Mouse (Mus musculus): ENCODE data around the gene Tmem222.
A peak's percentile ranks its signal among the peaks of the same experiment; 100 is the strongest.

The Tmem222 gene

DNA sequence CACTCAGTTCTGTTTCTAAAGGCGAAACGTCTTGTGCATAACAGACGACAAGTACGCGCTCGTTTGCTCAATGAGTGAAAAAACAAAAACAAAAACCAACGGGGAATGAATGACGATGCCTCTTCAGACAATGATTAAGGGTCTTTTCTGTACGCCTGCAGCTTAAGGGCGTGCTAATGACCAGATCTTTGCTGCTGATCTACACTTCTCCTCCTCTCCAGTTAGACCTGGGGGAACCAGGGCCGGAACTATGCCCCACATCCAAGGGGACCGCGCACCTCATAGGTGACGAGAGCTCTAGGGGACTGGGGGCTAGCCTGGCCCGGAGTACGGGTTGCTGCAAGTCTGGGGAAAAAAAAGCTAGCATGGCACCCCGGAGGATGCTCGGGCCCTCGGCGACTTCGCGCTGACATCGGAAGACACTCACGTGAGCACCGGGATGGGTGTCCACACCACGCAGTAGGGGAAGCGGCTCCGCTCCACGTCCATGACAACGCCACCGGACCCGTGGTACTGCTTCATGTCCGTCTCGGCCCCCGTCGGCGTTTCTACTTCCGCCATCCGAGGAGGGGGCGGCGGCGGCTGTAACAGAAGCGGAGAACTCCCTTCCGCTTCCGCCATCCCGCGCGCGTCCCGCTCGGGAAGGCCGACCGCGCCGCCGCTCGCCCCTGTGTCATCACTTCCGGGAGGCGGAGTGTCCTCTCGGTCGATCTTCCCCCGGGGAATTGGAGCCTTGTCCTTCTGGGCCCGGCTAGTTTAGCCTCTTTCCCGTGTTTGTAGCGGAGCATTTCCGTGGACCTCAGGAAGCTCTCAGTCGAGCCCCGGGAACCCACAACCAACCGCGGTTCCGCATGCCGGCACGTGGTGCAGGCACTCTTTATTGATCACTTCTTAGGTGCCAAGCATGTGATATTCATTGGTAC is at the start of gene Tmem222:
Gene Tmem222, minus strand, starts transcription at position 689 of the 923 bp plus-strand sequence.
- peak; percentile 95 to 97 for DNase-seq

DNA sequence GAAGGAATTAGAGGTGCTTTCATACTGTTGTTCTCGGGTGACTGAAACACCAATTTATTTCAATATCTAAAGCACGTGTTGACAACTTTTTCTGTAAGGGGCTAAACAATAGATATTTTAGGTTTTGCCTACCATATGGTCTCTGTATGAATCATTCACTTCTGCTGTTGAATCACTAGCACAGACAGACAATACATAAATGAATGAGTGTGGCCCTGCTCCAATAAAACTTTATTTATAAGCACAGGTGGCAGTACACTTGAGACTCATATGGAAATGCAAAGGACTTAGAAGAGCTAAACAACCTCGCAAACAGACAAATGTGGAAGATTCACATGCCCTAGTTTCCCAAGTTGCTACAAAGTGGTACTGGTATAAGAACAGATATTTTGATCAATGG is 42.1 kb upstream of the Tmem222 start:
- DNase-seq, result no peak

DNA sequence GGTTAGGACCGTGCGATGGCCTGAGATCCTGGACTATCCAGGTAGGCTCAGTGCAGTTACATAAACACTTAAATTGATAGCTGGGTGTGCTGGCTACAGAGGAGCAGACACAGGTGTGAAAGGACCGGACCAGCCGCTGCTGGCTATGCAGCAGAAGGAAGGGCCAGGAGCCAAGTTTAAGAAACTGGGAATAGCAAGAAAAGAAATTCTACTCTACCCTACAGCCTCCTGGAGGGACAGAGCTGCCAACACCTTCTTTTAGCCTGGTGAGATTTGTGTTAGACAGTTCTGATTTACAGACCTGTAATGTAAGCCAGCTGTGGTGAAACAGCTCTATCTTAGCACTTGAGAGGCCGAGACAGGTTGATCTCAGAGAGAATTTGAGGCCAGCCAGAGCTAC is 38.4 kb upstream of the Tmem222 start:
- no peak for DNase-seq

DNA sequence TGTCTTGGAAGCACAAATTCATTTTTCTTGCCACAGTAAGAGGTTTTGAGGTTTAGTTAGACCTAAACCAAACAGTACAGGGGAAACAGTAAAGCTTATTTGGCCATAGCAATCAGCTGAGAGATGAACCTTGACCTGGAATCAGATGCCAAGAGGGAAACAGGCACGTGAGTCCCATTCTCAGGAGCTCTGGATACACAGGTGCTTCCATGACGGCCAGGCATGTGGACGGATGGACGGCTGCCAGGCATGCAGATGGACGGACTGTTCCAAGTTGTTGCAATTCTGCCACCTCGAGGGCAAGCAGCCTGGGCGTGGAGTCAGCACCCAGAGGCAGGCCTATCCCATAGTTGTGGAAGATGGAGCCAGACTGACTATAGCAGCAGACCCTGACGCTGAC is 37.3 kb upstream of the Tmem222 start:
- DNase-seq, result peak; percentile 92 to 95

DNA sequence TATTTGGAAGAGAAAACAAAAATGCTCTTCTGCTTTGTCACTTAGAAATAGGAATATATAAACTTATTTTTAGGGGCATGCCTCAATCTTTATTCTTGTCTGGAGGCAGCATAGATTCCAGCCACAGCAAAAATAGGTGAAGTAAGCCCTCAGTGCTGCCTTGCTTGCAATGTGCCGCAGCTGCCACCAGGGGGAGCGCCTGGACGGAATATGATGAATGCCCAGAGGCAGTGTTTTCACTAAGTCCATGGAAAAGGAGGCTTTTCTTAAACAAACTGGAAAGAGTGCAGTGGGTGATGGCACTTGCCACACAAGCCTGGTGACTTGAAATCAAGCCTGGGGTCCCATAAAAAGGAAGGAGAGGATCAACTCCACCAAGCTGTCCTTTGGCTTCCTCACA is 32.4 kb upstream of the Tmem222 start:
- DNase-seq, result peak; percentile 68 to 85

DNA sequence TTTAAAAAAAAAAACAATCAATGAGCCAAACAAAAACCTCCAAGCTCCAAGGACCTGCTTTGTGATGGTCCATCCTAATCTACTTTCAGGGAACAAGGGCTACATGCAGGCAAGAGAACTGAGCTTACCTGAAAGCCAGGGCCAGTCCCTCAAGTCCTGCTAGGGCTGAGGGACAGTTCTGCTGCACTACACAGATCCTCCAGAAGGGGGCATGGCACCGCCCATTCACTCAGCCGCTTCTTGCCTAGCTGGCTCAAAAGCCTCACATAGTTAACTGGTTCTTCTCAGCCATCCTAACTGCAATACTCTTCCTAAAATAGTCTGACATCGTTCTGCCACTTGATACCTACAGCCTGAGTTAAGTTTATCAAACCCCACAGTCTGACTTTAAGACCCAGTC is 29.7 kb upstream of the Tmem222 start:
- peak; percentile 29 to 75 for DNase-seq

DNA sequence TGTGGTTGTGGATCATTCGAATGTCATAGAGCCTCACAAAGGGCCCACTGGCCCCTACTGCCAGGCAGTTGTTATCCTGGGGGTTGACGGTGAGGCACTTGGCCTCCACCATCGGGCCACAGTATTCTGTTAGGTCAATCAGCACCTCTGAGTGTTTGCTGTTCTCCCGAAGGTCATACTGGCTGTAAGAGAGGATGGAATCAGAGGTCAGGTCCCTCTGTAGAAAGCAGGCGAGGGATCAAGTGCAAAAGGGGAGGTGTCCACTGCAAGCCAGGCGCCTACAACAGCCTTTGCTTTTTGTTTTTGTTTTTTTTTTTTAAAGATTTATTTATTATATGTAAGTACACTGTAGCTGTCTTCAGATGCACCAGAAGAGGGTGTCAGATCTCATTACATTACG is 28.2 kb upstream of the Tmem222 start:
- DNase-seq, result no peak

DNA sequence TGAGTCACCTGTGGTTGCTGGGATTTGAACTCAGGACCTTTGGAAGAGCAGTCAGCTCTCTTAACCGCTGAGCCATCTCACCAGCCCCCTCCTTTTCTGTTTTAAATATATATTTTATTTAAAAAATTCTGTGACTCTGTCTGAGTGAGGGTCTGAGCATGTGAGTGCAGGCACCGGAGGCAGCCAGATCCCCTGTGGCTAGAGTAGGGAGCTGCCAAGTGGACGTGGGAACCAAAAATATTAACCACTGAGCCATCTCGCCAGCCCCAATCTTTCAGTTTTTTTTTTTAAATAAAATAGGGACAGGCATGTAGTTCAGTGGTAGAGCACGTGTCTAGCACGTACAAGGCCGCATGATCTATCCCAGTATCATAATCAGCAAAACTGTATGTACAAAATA is 27.2 kb upstream of the Tmem222 start:
- no peak for DNase-seq

DNA sequence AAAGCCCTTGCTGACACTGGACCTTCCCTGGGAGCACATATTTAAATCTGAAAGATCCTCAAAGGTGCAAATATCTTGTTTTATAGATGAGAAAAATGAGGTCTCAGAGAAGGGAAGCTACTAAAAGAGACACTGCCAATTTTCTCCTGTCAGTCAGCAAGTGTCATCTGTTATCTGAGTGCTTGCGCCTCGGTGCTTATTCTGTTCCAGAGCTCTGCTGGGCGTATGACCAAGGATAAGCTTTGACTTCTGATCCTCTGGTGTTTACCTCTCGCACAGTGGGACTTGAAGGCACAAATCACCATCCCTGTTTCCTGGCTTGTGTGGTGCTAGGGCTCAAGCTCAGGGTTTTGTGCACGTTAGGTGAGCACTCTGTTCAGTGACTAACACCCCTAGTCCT is 25.1 kb upstream of the Tmem222 start:
- DNase-seq, result no peak

DNA sequence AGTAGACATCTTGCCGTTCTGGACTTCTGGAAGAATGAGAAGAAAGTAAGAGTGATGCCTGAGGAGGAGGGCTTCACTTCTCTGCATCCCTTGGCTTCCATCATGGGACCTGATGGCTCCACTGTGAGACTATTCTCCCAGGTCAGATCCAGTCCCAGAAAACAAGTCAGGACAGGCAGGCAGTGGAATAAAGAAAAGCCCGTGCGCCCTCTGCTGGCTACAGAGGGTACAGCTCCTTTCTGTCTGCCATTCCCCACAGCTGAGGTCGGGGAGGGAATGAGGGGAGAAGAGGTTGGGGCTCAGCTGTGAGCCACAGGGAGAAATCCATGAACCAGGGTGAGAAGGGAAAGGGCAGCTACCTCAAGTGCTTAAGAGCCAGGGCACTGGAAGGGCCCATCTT is 24.2 kb upstream of the Tmem222 start:
- DNase-seq, result peak; percentile 44 to 72

DNA sequence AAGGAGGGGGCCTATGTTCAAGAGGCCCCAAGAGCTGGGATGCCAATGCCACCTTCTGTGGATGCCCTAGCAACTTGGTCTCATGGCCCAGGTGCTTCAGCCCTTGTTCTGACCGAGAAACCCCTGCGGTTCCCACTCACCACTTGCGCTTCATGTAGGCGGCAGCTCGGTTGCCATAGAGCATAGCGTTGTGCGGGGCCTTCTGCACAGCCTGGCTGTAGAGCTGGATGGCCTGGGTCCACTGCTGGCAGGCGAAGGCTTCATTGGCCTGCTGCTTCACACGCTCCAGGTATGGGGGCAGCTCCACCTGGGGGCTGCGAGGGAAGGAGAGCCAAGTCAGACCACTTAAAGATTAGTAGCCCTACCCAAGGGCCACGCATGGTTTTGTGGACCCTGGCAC is 22.8 kb upstream of the Tmem222 start:
- no peak for DNase-seq

DNA sequence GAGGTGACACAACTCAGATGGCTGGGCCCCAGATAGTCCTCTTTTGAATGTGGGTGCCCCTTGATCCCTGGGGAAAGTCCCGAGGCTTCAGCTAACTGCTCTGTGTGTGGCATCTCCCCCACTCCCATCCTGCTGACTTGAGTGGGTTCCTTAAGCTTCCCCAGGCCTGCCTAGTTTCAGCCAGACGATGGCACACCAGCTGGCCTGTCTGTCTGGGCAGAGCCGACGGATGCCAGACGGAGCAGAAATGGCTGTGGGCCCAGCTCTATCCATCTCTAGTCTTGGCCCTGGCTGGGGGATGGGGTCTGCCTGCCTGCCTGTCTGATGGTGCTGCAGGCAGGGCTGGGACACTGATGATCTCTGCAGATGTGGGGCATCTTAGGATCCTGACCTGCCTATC is 22.1 kb upstream of the Tmem222 start:
- DNase-seq, result no peak

DNA sequence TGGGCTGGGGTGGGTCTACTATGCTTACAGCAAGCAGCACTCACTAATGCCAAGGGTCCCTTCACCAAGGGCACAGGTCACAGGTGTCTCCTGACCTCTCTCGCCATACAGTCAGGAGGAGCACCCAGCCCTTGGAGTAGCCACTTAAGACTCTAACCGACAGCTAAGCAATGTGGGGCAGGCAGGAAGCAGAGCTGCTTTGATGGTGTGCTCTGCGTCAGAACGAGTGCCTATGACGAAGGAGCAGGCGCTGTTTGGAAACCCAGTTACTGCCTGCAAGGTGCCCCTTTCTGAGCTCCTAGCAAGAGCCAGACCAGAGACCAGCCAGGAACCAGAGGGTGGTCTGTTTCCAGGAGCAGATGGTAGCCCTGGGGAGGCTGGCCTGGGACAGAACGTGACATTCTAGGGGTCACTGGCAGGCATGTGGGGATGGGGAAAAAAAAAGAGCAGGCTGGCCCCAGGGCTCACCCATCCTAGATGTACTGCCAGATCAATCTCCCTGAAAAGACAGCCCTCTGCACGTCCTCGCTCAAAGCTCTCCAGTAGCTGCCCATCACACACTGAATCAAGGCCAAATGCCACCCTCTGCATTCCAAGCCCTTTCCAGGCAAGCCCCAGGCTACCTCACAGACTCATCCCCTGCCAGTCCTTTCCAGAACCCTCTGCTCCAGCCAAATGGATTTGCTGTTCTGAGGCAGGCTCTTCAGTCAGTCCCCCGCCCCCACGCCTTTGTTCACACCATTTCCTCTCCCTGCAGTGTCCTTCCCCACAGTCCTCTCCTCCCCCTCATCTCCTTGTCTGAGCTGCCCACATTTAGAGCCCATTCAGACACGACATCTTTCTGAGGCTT is 21.1 kb upstream of the Tmem222 start:
- no peak for DNase-seq

DNA sequence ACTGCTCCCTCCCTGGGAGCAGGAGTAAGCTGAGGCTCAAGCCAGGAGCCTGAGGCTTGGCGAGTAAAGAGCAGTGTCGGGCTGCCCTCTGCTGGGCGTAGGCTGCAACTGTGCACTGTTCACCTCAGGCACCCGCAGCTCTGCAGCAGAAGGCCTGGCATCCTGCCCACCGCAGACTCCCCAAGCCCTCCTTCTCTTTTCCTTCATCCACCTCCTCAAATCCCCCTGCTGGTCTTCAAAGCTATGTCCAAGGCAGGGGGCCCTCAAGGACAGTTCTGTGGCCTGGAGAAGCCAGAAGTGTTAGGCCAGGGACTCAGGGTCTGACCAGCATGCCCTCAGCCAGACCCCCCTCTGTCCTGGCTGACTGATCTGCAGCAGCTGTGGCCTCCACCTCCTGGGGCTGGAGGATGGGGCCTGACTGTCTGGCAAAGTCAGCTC is 20.2 kb upstream of the Tmem222 start:
- DNase-seq, result peak; percentile 64 to 79

DNA sequence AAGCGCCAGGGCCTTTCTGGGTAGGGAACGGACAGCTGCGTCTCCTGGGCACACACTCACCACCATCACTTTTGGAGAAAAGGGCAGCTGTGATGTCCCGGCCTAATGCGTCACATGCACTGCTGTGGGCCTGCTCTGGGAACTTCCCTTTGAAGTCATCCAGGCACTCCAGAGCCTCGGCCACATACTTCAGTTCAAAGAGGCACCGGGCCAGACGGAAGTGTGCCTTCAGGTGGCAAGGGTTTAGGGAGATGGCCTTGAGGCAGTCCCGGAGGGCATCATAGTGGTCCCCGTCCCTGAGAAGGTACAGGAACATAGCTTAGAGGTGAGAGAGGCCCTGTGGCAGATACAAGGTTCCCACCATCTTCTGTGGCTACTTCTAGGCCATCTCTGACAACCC is 19.8 kb upstream of the Tmem222 start:
- DNase-seq, result no peak

DNA sequence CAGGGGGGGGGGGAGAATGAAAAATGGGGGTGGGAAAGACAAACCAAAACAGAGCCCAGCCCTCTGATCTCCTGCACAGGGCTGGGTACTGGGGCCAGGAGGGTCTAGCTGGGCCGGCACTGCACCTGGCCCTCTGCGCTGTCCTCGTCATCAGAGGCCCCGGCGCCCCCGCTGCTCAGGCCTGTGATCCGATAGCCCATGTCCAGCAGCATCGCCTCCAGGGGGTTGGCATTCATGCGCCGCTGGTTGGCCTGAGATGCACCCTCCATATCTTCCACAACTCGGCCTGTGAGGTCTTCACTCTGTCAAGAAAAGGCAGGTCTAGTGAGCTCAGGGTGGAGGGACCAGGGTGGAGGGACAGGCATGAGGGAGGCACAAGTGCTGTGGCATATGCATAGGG is 16.5 kb upstream of the Tmem222 start:
- no peak for DNase-seq

DNA sequence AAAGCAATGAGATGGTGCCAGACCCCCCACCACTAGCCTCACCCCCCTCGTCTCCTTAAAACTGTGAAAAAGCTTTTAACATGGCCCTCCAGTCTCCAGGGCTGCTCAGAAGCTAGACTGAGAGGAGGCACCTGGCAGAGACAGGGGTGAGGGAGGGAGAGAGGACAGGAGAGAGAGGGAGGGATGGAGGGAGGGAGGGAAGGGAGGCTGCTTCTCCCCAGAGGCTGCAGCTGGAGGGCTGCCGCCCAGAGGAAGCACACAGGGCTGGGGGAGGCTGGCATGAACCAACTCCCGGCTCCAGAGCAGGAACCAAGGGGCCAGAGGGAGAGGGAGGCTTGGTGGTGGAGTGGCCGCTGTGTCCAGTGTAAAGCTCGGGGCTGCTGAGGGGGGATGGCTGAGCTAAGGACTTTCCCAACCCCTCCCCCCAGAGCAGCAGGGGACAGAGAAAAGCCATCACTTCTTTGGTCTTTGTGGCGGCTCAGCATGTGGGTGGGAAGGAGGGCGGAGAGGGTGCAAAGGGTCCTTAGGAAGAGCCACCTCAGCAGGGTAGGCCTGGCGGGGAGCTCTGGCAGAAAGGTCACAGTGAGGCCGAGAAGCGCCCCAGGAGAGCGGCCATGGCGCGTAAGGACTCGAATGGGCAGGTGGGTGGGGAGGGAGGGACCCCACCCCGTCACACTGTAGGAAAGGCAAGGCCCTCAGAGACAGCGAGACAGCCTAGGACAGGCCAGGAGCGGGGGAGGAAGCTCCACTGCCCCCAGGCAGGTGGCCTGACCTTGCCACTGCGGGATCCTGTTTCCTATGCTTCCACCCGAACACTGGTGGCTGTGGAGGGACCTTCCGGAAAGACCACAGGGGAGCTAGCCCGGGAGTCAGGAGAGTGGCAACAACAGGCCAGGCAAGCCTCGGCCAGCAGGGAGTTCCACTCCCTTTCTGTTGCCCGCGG is 15.6 kb upstream of the Tmem222 start:
- no peak for DNase-seq

DNA sequence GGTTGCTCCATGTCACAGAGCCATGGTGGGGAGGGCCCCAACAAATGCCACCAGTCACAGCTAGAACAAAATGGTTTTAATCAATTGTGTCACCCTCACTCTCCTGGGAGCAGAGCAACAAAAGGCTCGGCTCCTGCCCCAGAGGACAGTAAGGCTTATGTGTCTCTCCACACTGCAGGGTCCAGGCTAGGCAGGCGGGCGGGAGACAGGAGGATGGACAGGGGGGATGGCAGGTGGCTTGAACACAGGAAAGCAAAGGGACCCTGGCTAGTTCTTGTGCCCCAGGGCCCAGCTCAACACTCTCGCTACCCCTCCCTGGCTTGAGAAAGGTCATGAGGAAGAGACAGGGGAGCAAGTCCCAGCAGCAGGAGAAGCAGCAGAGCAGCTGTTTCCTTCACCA is 14.8 kb upstream of the Tmem222 start:
- DNase-seq, result no peak

DNA sequence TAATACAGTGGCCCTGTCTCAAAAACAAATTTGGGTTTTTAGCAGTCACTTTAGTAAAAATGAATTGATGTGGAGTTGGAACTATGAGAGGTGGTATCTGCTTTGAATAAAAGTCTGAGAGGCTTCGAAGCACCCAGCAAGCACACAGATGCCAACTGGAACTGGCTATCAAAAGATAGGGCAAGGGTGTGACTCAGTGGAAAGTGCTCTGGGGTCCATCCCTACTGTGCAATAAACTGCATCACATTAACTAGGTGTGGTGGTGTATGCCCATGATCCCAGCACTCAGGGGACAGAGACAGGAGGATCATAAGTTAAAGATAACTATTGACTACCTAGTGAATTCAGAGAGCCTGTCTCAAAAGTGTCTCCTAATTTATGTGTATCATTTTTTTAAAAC is 13.7 kb upstream of the Tmem222 start:
- no peak for DNase-seq

DNA sequence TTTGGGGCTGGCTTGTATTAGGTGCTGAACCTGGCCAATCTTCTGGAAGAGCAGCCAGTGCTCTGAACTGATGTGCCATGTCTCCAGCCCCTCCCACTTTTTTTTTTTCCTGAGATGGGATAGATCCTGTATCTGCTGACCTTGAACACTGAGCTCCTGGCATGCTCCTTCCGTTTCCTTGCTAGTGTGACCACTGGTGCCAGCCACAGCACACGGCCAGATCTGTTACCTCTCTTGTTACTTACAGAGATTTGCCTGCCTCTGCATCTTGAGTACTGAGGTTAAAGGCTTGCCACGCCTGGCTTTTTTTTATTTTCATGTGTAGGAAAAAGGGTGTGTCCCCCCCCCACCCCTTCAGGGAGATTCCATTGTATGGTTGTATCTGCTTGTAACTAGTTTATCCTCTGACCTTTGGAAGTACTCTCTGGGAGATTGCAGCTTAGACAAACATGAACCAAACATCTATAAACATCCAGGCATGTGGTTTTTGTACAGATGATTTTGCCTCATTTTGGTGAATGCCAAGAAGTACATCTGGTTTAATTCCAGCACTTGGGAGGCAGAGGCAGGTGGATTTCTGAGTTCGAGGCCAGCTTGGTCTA is 9.0 kb upstream of the Tmem222 start:
- DNase-seq, result no peak

DNA sequence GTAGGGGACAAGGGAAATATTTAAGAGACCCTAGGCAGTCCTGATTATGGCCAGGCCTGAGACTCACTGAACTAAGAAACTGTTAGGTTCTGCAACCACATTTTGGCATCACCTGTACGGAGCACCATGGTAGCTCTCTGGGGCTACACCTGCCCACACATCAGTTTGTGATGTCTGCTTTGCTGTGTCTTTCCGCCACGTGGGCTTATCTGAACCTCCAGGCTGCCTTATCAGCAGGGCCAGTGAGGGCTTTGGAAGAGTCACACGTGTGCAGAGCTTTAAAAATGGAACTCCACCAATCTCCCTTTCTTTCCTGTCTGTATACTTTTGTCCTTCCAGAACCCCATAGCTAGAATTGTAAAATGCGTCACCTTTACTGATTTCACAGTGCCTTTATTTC is 8.4 kb upstream of the Tmem222 start:
- DNase-seq, result no peak

DNA sequence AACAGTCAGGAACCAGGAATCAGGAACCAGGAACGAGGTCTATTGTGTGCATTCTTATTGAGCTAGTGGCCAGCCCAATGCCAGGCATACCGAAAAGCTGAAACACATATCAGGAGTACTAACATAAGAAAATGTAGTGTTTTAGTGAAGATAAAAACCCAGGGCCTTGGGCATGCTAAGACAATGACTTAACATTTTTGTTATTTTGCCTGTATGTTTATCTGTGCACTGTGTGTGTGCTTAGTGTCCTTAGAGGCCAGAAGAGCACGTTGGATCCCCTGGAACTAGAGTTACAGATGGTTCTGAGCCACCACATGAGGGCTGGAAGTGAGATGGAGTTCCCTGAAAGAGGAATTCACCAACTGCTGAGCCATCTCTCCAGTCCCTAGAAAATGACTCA is 7.7 kb upstream of the Tmem222 start:
- DNase-seq, result no peak
